Mouse (Mus musculus) spleen, embryonic (tissue): ENCODE measurements around the gene Mamdc4.

ENCODE experiments used
- CTCF ChIA-PET: fragments of 350-600 bp; sonication (Branson Sonifier 250); formaldehyde crosslinking; loops from one replicate; lab custom pipeline; 2022; lab: Charles Lee

Mamdc4 gene

GRCm38 (mm10) chr2:25574579-25575431 lies at the start of gene Mamdc4, which contains the start of gene Phpt1:
Gene Mamdc4, minus strand, starts transcription at chr2:25574845.
Gene Phpt1, minus strand, starts transcription at chr2:25575224.
- CTCF ChIA-PET: interaction anchor here (0.5 to 0.6 kb wide), 3 partner anchors 10 to 122 kb away, joined by 3 to 9 read pairs (median 6); partner anchors contain the start of gene Edf1

- CTCF ChIA-PET: no interaction called here
Measured at GRCm38 (mm10) chr2:25621229-25622200, 46.9 kb upstream of the Mamdc4 start, which contains the start of gene Tmem141. Gene Tmem141, minus strand, starts transcription at chr2:25622005.

- CTCF ChIA-PET: no interaction called here
Measured at GRCm38 (mm10) chr2:25620852-25621228, 46.2 kb upstream of the Mamdc4 start.

- CTCF ChIA-PET: no interaction called here
Measured at GRCm38 (mm10) chr2:25620386-25620785, 45.7 kb upstream of the Mamdc4 start.

GRCm38 (mm10) chr2:25617578-25617977 lies 42.9 kb upstream of the Mamdc4 start, which contains the start of gene Ccdc183:
Gene Ccdc183, minus strand, starts transcription at chr2:25617678.
- CTCF ChIA-PET: no interaction called here

GRCm38 (mm10) chr2:25616398-25616797 lies 41.8 kb upstream of the Mamdc4 start:
- CTCF ChIA-PET: no interaction called here

GRCm38 (mm10) chr2:25608671-25609070 lies 34.0 kb upstream of the Mamdc4 start:
- CTCF ChIA-PET: interaction anchor here (1.5 kb wide), 1 partner anchor 16 kb away, joined by 3 read pairs; no protein-coding TSS in a partner anchor

GRCm38 (mm10) chr2:25607761-25608622 lies 33.3 kb upstream of the Mamdc4 start, which contains the start of gene Rabl6:
Gene Rabl6, minus strand, starts transcription at chr2:25608521.
- CTCF ChIA-PET: interaction anchor here (1.5 kb wide), 1 partner anchor 16 kb away, joined by 3 read pairs; no protein-coding TSS in a partner anchor

- CTCF ChIA-PET: no interaction called here
Measured at GRCm38 (mm10) chr2:25602526-25602925, 27.9 kb upstream of the Mamdc4 start.

GRCm38 (mm10) chr2:25600037-25600436 lies 25.4 kb upstream of the Mamdc4 start:
- CTCF ChIA-PET: no interaction called here

GRCm38 (mm10) chr2:25598749-25599148 lies 24.1 kb upstream of the Mamdc4 start:
- CTCF ChIA-PET: no interaction called here

GRCm38 (mm10) chr2:25596765-25597510 lies 22.3 kb upstream of the Mamdc4 start:
- CTCF ChIA-PET: no interaction called here

- CTCF ChIA-PET: interaction anchor here (1.3 kb wide), 1 partner anchor 16 kb away, joined by 3 read pairs; the partner anchor contains the start of gene Rabl6
Measured at GRCm38 (mm10) chr2:25591863-25592262, 17.2 kb upstream of the Mamdc4 start.

GRCm38 (mm10) chr2:25588227-25588907 lies 13.7 kb upstream of the Mamdc4 start:
- CTCF ChIA-PET: no interaction called here

GRCm38 (mm10) chr2:25587290-25587689 lies 12.6 kb upstream of the Mamdc4 start:
- CTCF ChIA-PET: no interaction called here

- CTCF ChIA-PET: no interaction called here
Measured at GRCm38 (mm10) chr2:25585601-25586000, 11.0 kb upstream of the Mamdc4 start.

GRCm38 (mm10) chr2:25584856-25585255 lies 10.2 kb upstream of the Mamdc4 start:
- CTCF ChIA-PET: no interaction called here

- CTCF ChIA-PET: interaction anchor here (0.6 kb wide), 1 partner anchor 307 kb away, joined by 6 read pairs; no protein-coding TSS in a partner anchor
Measured at GRCm38 (mm10) chr2:25584152-25584551, 9.5 kb upstream of the Mamdc4 start.

- CTCF ChIA-PET: interaction anchor here (0.6 kb wide), 1 partner anchor 307 kb away, joined by 6 read pairs; no protein-coding TSS in a partner anchor
Measured at GRCm38 (mm10) chr2:25583571-25583970, 8.9 kb upstream of the Mamdc4 start.
